Mouse (Mus musculus) stomach, embryonic 16.5 days (tissue): ENCODE results near the gene Fam117a. TPM values are rescaled to one million over a fixed set of nuclear protein-coding genes. Genes with fewer than 3 reads are reported as not detected.

Experiments used
- ATAC-seq: fragments of 200-750 bp; cut with Nextera tagmentation; 2 replicates; pipeline ENCODE4 v1.8.0; 2017; ENCODE audit warnings: moderate number of reproducible peaks, moderate TSS enrichment; ENCODE audit not compliant: insufficient read depth, low FRiP score
- H3K27ac ChIP-seq: fragments of 300-500 bp; sonication (generic); 2 replicates; pipeline ENCODE4 v1.5.1; 2014; ENCODE audit warnings: low read length
- H3K27me3 ChIP-seq: fragments of 300-500 bp; sonication (generic); 2 replicates; pipeline ENCODE4 v1.6.1; 2014; ENCODE audit warnings: low read length, control low read depth, mixed read lengths; ENCODE audit not compliant: control insufficient read depth, insufficient read depth
- H3K36me3 ChIP-seq: fragments of 300-500 bp; sonication (generic); 2 replicates; pipeline ENCODE4 v1.6.1; 2014; ENCODE audit warnings: low read length; ENCODE audit not compliant: control insufficient read depth, insufficient read depth
- H3K4me1 ChIP-seq: fragments of 300-500 bp; sonication (generic); 2 replicates; pipeline ENCODE4 v1.6.1; 2014; ENCODE audit warnings: low read length, control low read depth, mixed read lengths; ENCODE audit not compliant: control insufficient read depth, insufficient read depth
- H3K4me2 ChIP-seq: fragments of 300-500 bp; sonication (generic); 2 replicates; pipeline ENCODE4 v1.6.1; 2014; ENCODE audit warnings: low read depth, low read length, mixed read lengths
- H3K4me3 ChIP-seq: fragments of 300-500 bp; sonication (generic); replicated peaks from 2 replicates; pipeline ENCODE4 v1.5.1; 2014; ENCODE audit warnings: mild to moderate bottlenecking, low read length
- H3K9ac ChIP-seq: fragments of 300-500 bp; sonication (generic); 2 replicates; pipeline ENCODE4 v1.6.1; 2014; ENCODE audit warnings: low read length
- H3K9me3 ChIP-seq: fragments of 300-500 bp; sonication (generic); replicated peaks from 2 replicates; pipeline ENCODE4 v1.6.1; 2016; ENCODE audit warnings: low read length, control low read depth; ENCODE audit not compliant: control insufficient read depth
- WGBS: fragments of 180-500 bp; shearing (Covaris S2); extraction: QIAGEN DNeasy Blood & Tissue Kit; methylation state at CpG from one replicate; pipeline ENCODE4 v1.1.7; 2014; 5-methylcytosine and 5-hydroxymethylcytosine counted together
- polyA plus RNA-seq: library from polyadenylated mRNA; unstranded; fragments of >200 nt; fragmentation: Nextera tagmentation; extraction: Ambion mirVana; gene quantifications from 2 replicates; pipeline ENCODE4 v1.2.1, GENCODE M21; 2015

Gene Fam117a
- polyA plus RNA-seq, 1 experiment from 2014 or later: 13.9 TPM

- Histone ChIP-seq H3K4me3 (no peak overlapping the region), H3K4me2 (no peak overlapping the region), H3K9me3 (no peaks in the 10 kb centered on the region), H3K27me3 (no peaks in the 10 kb centered on the region), H3K27ac (no peak overlapping the region), H3K9ac (no peak overlapping the region), H3K4me1 (peaks cover 3% of the 10 kb centered on the region), H3K36me3 (peaks cover 4% of the 10 kb centered on the region)
- 89% methylated on average over 7 of the region's 7 CpGs for whole genome bisulfite sequencing
- no peak for ATAC-seq
These were observed 43.9 kb downstream of the Fam117a start for GRCm38 (mm10) chr11:95380711-95381110.

GRCm38 (mm10) chr11:95381146-95381545 is 44.3 kb downstream of the Fam117a start:
- Histone ChIP-seq H3K4me3 (no peak overlapping the region), H3K36me3 (peaks cover 4% of the 10 kb centered on the region), H3K27ac (no peak overlapping the region), H3K4me1 (peaks cover 4% of the 10 kb centered on the region), H3K4me2 (no peak overlapping the region), H3K9me3 (no peaks in the 10 kb centered on the region), H3K9ac (no peak overlapping the region), H3K27me3 (no peaks in the 10 kb centered on the region)
- 94% methylated on average over 1 of the region's 1 CpGs for WGBS
- no peak for ATAC-seq

- no peak overlapping the region for H3K27ac ChIP-seq
- H3K4me1 ChIP-seq: peaks cover 4% of the 10 kb centered on the region
- H3K9me3 ChIP-seq: no peaks in the 10 kb centered on the region
- no peak for ATAC-seq
- no peaks in the 10 kb centered on the region; the same call in 1 of the 2 replicates for H3K36me3 ChIP-seq
- WGBS: 84% methylated on average over 5 of the region's 5 CpGs
- H3K27me3 ChIP-seq: no peaks in the 10 kb centered on the region
- H3K4me3 ChIP-seq: no peak overlapping the region
- no peak overlapping the region for H3K4me2 ChIP-seq
- H3K9ac ChIP-seq: no peak overlapping the region
These were observed 46.6 kb downstream of the Fam117a start for GRCm38 (mm10) chr11:95383331-95383986.

- Histone ChIP-seq H3K36me3 (no peaks in the 10 kb centered on the region; the same call in 1 of the 2 replicates), H3K27me3 (no peaks in the 10 kb centered on the region), H3K9me3 (no peaks in the 10 kb centered on the region), H3K27ac (peak overlapping the region; percentile 70; the same call in 1 of the 2 replicates), H3K4me1 (peaks cover 4% of the 10 kb centered on the region), H3K4me3 (peak overlapping the region; percentile 98), H3K4me2 (peak overlapping the region; percentile 50), H3K9ac (peak overlapping the region; percentile 68)
- ATAC-seq: no peak
- 38% methylated on average over 9 of the region's 9 CpGs for WGBS
These were observed 47.1 kb downstream of the Fam117a start for GRCm38 (mm10) chr11:95384004-95384318.

GRCm38 (mm10) chr11:95384319-95384972 is 47.6 kb downstream of the Fam117a start, which contains the start of gene Slc35b1:
Gene Slc35b1 (plus strand): TSS chr11:95384692.
- Histone ChIP-seq H3K4me1 (peaks cover 4% of the 10 kb centered on the region), H3K9me3 (no peaks in the 10 kb centered on the region), H3K36me3 (no peaks in the 10 kb centered on the region; the same call in 1 of the 2 replicates), H3K27me3 (no peaks in the 10 kb centered on the region), H3K4me2 (peak within 1 kb of the TSS; percentile 63), H3K4me3 (peak within 1 kb of the TSS; percentile 98), H3K27ac (peak within 1 kb of the TSS; percentile 88), H3K9ac (peak within 1 kb of the TSS; percentile 91)
- under 1% methylated on average over 42 of the region's 42 CpGs for WGBS
- ATAC-seq: peak; percentile 95

GRCm38 (mm10) chr11:95384973-95385320 is 48.1 kb downstream of the Fam117a start:
- H3K4me1 ChIP-seq: peaks cover 4% of the 10 kb centered on the region
- peak overlapping the region; percentile 91 for H3K9ac ChIP-seq
- no peaks in the 10 kb centered on the region for H3K36me3 ChIP-seq
- no peak for ATAC-seq
- WGBS: 0% methylated on average over 14 of the region's 14 CpGs
- H3K27me3 ChIP-seq: no peaks in the 10 kb centered on the region
- H3K4me2 ChIP-seq: peak overlapping the region; percentile 63
- peak overlapping the region; percentile 88 for H3K27ac ChIP-seq
- peak overlapping the region; percentile 98 for H3K4me3 ChIP-seq
- no peaks in the 10 kb centered on the region for H3K9me3 ChIP-seq

- H3K9me3 ChIP-seq: no peaks in the 10 kb centered on the region
- no peak overlapping the region for H3K27ac ChIP-seq
- H3K27me3 ChIP-seq: no peaks in the 10 kb centered on the region
- H3K36me3 ChIP-seq: 0 out of 2 replicates have a peak, but pooled peaks cover 2% of the 10 kb centered on the region
- H3K4me1 ChIP-seq: peaks cover 4% of the 10 kb centered on the region
- H3K4me3 ChIP-seq: no peak overlapping the region
- ATAC-seq: no peak
- H3K4me2 ChIP-seq: no peak overlapping the region
- H3K9ac ChIP-seq: no peak overlapping the region
- 85% methylated on average over 7 of the region's 7 CpGs for WGBS
These were observed 50.5 kb downstream of the Fam117a start for GRCm38 (mm10) chr11:95387354-95387753.

GRCm38 (mm10) chr11:95389006-95389405 is 52.2 kb downstream of the Fam117a start:
- H3K27me3 ChIP-seq: no peaks in the 10 kb centered on the region
- no peaks in the 10 kb centered on the region for H3K9me3 ChIP-seq
- WGBS: 77% methylated on average over 3 of the region's 3 CpGs
- no peak overlapping the region for H3K27ac ChIP-seq
- no peak overlapping the region for H3K4me3 ChIP-seq
- peaks cover 4% of the 10 kb centered on the region for H3K4me1 ChIP-seq
- no peak overlapping the region for H3K9ac ChIP-seq
- no peak for ATAC-seq
- H3K4me2 ChIP-seq: no peak overlapping the region
- H3K36me3 ChIP-seq: 0 out of 2 replicates have a peak, but pooled peaks cover 2% of the 10 kb centered on the region

GRCm38 (mm10) chr11:95390420-95390819 is 53.6 kb downstream of the Fam117a start:
- Histone ChIP-seq H3K27ac (no peak overlapping the region), H3K4me1 (peaks cover 7% of the 10 kb centered on the region), H3K27me3 (no peaks in the 10 kb centered on the region), H3K9me3 (no peaks in the 10 kb centered on the region), H3K4me3 (no peak overlapping the region), H3K4me2 (no peak overlapping the region), H3K9ac (no peak overlapping the region), H3K36me3 (0 out of 2 replicates have a peak, but pooled peaks cover 2% of the 10 kb centered on the region)
- no peak for ATAC-seq
- 89% methylated on average over 6 of the region's 6 CpGs for WGBS
